Mouse (Mus musculus): ENCODE results near the gene Galnt7.

Gene Galnt7

GRCm38 (mm10) chr8:57652456-57653055, at the start of gene Galnt7:
Gene Galnt7 (minus strand): TSS chr8:57653032.
- peak; percentile 61 for DNase-seq

- DNase-seq, result no peak
These were observed 35.8 kb upstream of the Galnt7 start for GRCm38 (mm10) chr8:57688633-57689032.

GRCm38 (mm10) chr8:57685803-57686202, 33.0 kb upstream of the Galnt7 start:
- no peak for DNase-seq

GRCm38 (mm10) chr8:57680044-57680443, 27.2 kb upstream of the Galnt7 start:
- DNase-seq, result no peak

GRCm38 (mm10) chr8:57664121-57664520, 11.3 kb upstream of the Galnt7 start:
- no peak for DNase-seq

- no peak for DNase-seq
These were observed 7.2 kb upstream of the Galnt7 start for GRCm38 (mm10) chr8:57660019-57660418.

GRCm38 (mm10) chr8:57656446-57656845, 3.6 kb upstream of the Galnt7 start:
- no peak for DNase-seq

GRCm38 (mm10) chr8:57654146-57654545, 1.3 kb upstream of the Galnt7 start:
- no peak for DNase-seq

GRCm38 (mm10) chr8:57653768-57654125, 915 bp upstream of the Galnt7 start:
- DNase-seq, result no peak

- DNase-seq, result peak; percentile 42
These were observed 380 bp upstream of the Galnt7 start for GRCm38 (mm10) chr8:57653056-57653767.

- peak; percentile 74 for DNase-seq
These were observed 960 bp downstream of the Galnt7 start for GRCm38 (mm10) chr8:57651689-57652455.

- no peak for DNase-seq
These were observed 1.5 kb downstream of the Galnt7 start for GRCm38 (mm10) chr8:57651357-57651688.

- DNase-seq, result no peak
These were observed 2.6 kb downstream of the Galnt7 start for GRCm38 (mm10) chr8:57650216-57650615.

- DNase-seq, result no peak
These were observed 5.3 kb downstream of the Galnt7 start for GRCm38 (mm10) chr8:57647566-57647965.

- DNase-seq, result no peak
These were observed 8.6 kb downstream of the Galnt7 start for GRCm38 (mm10) chr8:57644281-57644680.

GRCm38 (mm10) chr8:57642722-57643121, 10.1 kb downstream of the Galnt7 start:
- no peak for DNase-seq

- no peak for DNase-seq
These were observed 13.9 kb downstream of the Galnt7 start for GRCm38 (mm10) chr8:57638925-57639324.

GRCm38 (mm10) chr8:57637599-57638280, 15.1 kb downstream of the Galnt7 start:
- DNase-seq, result no peak

GRCm38 (mm10) chr8:57636698-57637097, 16.1 kb downstream of the Galnt7 start:
- DNase-seq, result no peak

- no peak for DNase-seq
These were observed 16.6 kb downstream of the Galnt7 start for GRCm38 (mm10) chr8:57636281-57636680.

GRCm38 (mm10) chr8:57631780-57632179, 21.1 kb downstream of the Galnt7 start:
- no peak for DNase-seq

- no peak for DNase-seq
These were observed 22.7 kb downstream of the Galnt7 start for GRCm38 (mm10) chr8:57630148-57630547.

Data from lung, postnatal 36 days (tissue).